Mouse (Mus musculus): ENCODE data around the gene Iqcf3. TPM values are rescaled to one million over a fixed set of nuclear protein-coding genes. Genes with fewer than 3 reads are reported as not detected.
A peak's percentile ranks its signal among the peaks of the same experiment; 100 is the strongest.
"Not testable (repeated sequence)": the region's sequence is repeated elsewhere in the genome, so short reads cannot be mapped to it uniquely, and the experiment has no call there.

The Iqcf3 gene
- not detected for total RNA-seq (2021)
- long read RNA-seq, experiment 1: 0 reads
- long read RNA-seq, experiment 2: 0 reads

GRCm38 (mm10) chr9:106561531-106561930 lies at the start of gene Iqcf3:
Gene Iqcf3 (minus strand): TSS chr9:106561631.
- DNase-seq: no peak

- DNase-seq: no peak
Measured at GRCm38 (mm10) chr9:106610727-106611126, 49.3 kb upstream of the Iqcf3 start.

- DNase-seq: peak; percentile 29
Measured at GRCm38 (mm10) chr9:106600546-106600945, 39.1 kb upstream of the Iqcf3 start.

- DNase-seq: no peak
Measured at GRCm38 (mm10) chr9:106598466-106598865, 37.0 kb upstream of the Iqcf3 start.

- no peak for DNase-seq
Measured at GRCm38 (mm10) chr9:106595836-106596235, 34.4 kb upstream of the Iqcf3 start.

- DNase-seq: not testable (repeated sequence)
Measured at GRCm38 (mm10) chr9:106595402-106595801, 34.0 kb upstream of the Iqcf3 start.

GRCm38 (mm10) chr9:106592158-106592557 lies 30.7 kb upstream of the Iqcf3 start:
- DNase-seq: no peak

- no peak for DNase-seq
Measured at GRCm38 (mm10) chr9:106582552-106582951, 21.1 kb upstream of the Iqcf3 start.

- DNase-seq: no peak
Measured at GRCm38 (mm10) chr9:106580016-106580415, 18.6 kb upstream of the Iqcf3 start.

GRCm38 (mm10) chr9:106576112-106576511 lies 14.7 kb upstream of the Iqcf3 start:
- no peak for DNase-seq

GRCm38 (mm10) chr9:106573366-106573765 lies 11.9 kb upstream of the Iqcf3 start:
- no peak for DNase-seq

- no peak for DNase-seq
Measured at GRCm38 (mm10) chr9:106572186-106572585, 10.8 kb upstream of the Iqcf3 start.

GRCm38 (mm10) chr9:106570896-106571295 lies 9.5 kb upstream of the Iqcf3 start, which contains the start of gene Iqcf4:
Gene Iqcf4 (minus strand): TSS chr9:106570996.
- DNase-seq: no peak

GRCm38 (mm10) chr9:106566437-106566836 lies 5.0 kb upstream of the Iqcf3 start:
- no peak for DNase-seq

GRCm38 (mm10) chr9:106564025-106564424 lies 2.6 kb upstream of the Iqcf3 start:
- DNase-seq: no peak

GRCm38 (mm10) chr9:106562291-106562690 lies 860 bp upstream of the Iqcf3 start:
- no peak for DNase-seq

GRCm38 (mm10) chr9:106534975-106535374 lies 26.5 kb downstream of the Iqcf3 start:
- DNase-seq: no peak

GRCm38 (mm10) chr9:106534296-106534695 lies 27.1 kb downstream of the Iqcf3 start:
- DNase-seq: no peak

- DNase-seq: no peak
Measured at GRCm38 (mm10) chr9:106531833-106532232, 29.6 kb downstream of the Iqcf3 start.

- DNase-seq: no peak
Measured at GRCm38 (mm10) chr9:106519909-106520308, 41.5 kb downstream of the Iqcf3 start.

GRCm38 (mm10) chr9:106519433-106519832 lies 42.0 kb downstream of the Iqcf3 start:
- DNase-seq: no peak

- DNase-seq: no peak
Measured at GRCm38 (mm10) chr9:106514273-106514672, 47.2 kb downstream of the Iqcf3 start, which contains the start of gene Iqcf5. Gene Iqcf5 (plus strand): TSS chr9:106514573.

- no peak for DNase-seq
Measured at GRCm38 (mm10) chr9:106513566-106513965, 47.9 kb downstream of the Iqcf3 start.

- no peak for DNase-seq
Measured at GRCm38 (mm10) chr9:106512729-106513450, 48.5 kb downstream of the Iqcf3 start.
